Mouse (Mus musculus) CH12.LX (cell line): Measurements from ENCODE around the gene Tmed2. TPM values are rescaled to one million over a fixed set of nuclear protein-coding genes. Genes with fewer than 3 reads are reported as not detected.

Experiments used
- DNase-seq: peaks from one replicate; pipeline ENCODE4 v3.0.0-alpha.2; 2013; ENCODE audit errors: extremely low read depth
- H3K27ac ChIP-seq: 2 replicates; pipeline ENCODE4 v1.5.1; 2012; ENCODE audit warnings: low read depth, mild to moderate bottlenecking, control low read depth, moderate library complexity; ENCODE audit not compliant: insufficient read depth
- H3K27me3 ChIP-seq: replicated peaks from 2 replicates; pipeline ENCODE3; 2012; ENCODE audit warnings: inconsistent platforms
- H3K36me3 ChIP-seq, 2 experiments: replicated peaks in 1 of 2; 2 replicates each; pipeline versions ENCODE3 to v1.6.1; 2012; ENCODE audit warnings: inconsistent platforms in 1 of 2, low read length in 1 of 2, mild to moderate bottlenecking in 1 of 2, mixed read lengths in 1 of 2, moderate library complexity in 1 of 2; ENCODE audit not compliant: control insufficient read depth in 1 of 2, insufficient read depth in 1 of 2
- H3K4me1 ChIP-seq, 2 experiments: 2 replicates each; pipeline ENCODE4 v1.6.1; 2012; ENCODE audit warnings: inconsistent platforms in 1 of 2, moderate library complexity in 1 of 2; ENCODE audit not compliant: insufficient read depth in 2 of 2, control insufficient read depth in 1 of 2
- H3K4me2 ChIP-seq: 2 replicates; pipeline ENCODE4 v1.6.1; 2012; ENCODE audit warnings: low read depth, mild to moderate bottlenecking, control low read depth; ENCODE audit not compliant: poor library complexity, insufficient read depth, severe bottlenecking
- H3K4me3 ChIP-seq, 3 experiments: fragments of 150-350 bp in 1 of 3; sonication (generic) in 1 of 3; replicated peaks in 1 of 3; 2 replicates each; pipeline versions ENCODE3 to v1.5.1; 2011 to 2012; ENCODE audit warnings: low read depth in 2 of 3, low read length in 2 of 3, mild to moderate bottlenecking in 2 of 3, moderate library complexity in 2 of 3, control low read depth in 1 of 3, improper control_type of control experiment in 1 of 3, inconsistent platforms in 1 of 3, mixed read lengths in 1 of 3; ENCODE audit not compliant: poor library complexity in 1 of 3
- H3K79me2 ChIP-seq: replicated peaks from 2 replicates; pipeline ENCODE4 v1.6.1; 2012; ENCODE audit warnings: mild to moderate bottlenecking, moderate library complexity; ENCODE audit not compliant: control insufficient read depth, poor library complexity, insufficient read depth, severe bottlenecking; ENCODE audit errors: extremely low read depth
- H3K9ac ChIP-seq: 2 replicates; pipeline ENCODE4 v1.6.1; 2012; ENCODE audit warnings: low read depth, mild to moderate bottlenecking, control low read depth, moderate library complexity; ENCODE audit not compliant: insufficient read depth
- H3K9me3 ChIP-seq: replicated peaks from 2 replicates; pipeline ENCODE3; 2012; ENCODE audit warnings: low read length, inconsistent platforms, mixed read lengths
- BHLHE40 ChIP-seq: IDR thresholded peaks from 2 replicates; pipeline ENCODE4 v1.6.1; 2011; ENCODE audit warnings: mild to moderate bottlenecking, low read depth, low read length, improper control_type of control experiment
- CHD1 ChIP-seq: IDR thresholded peaks from 2 replicates; pipeline ENCODE4 v1.6.1; 2012; ENCODE audit warnings: low read depth, low read length, improper control_type of control experiment, inconsistent platforms
- CHD2 ChIP-seq: IDR thresholded peaks from 2 replicates; pipeline ENCODE4 v1.6.1; 2011; ENCODE audit warnings: low read length, improper control_type of control experiment
- CTCF ChIP-seq, 2 experiments: IDR thresholded peaks in 1 of 2; conservative IDR thresholded peaks in 1 of 2; 2 replicates each; pipeline ENCODE4 v1.5.1; 2011 to 2012; ENCODE audit warnings: low read depth in 2 of 2, low read length in 2 of 2, improper control_type of control experiment in 1 of 2, inconsistent platforms in 1 of 2, mild to moderate bottlenecking in 1 of 2, moderate library complexity in 1 of 2
- E2F4 ChIP-seq: IDR thresholded peaks from 2 replicates; pipeline ENCODE4 v1.6.1; 2011; ENCODE audit warnings: low read depth, low read length, improper control_type of control experiment; ENCODE audit not compliant: insufficient replicate concordance
- EP300 ChIP-seq: IDR thresholded peaks from 2 replicates; pipeline ENCODE4 v1.6.1; 2011; ENCODE audit warnings: low read length, improper control_type of control experiment
- GABPA ChIP-seq: IDR thresholded peaks from 2 replicates; pipeline ENCODE4 v1.6.1; 2012; ENCODE audit warnings: low read depth, low read length, improper control_type of control experiment, inconsistent platforms; ENCODE audit not compliant: insufficient replicate concordance
- HCFC1 ChIP-seq: IDR thresholded peaks from 2 replicates; pipeline ENCODE4 v1.6.1; 2012; ENCODE audit warnings: low read depth, mild to moderate bottlenecking, inconsistent platforms, low read length, improper control_type of control experiment
- IRF4 ChIP-seq: IDR thresholded peaks from 2 replicates; pipeline ENCODE4 v1.6.1; 2014; ENCODE audit warnings: low read depth, mild to moderate bottlenecking, inconsistent platforms, low read length, improper control_type of control experiment
- MAX ChIP-seq: IDR thresholded peaks from 2 replicates; pipeline ENCODE4 v1.6.1; 2011; ENCODE audit warnings: low read length, improper control_type of control experiment
- MAZ ChIP-seq: IDR thresholded peaks from 2 replicates; pipeline ENCODE4 v1.6.1; 2012; ENCODE audit warnings: low read depth, mild to moderate bottlenecking, inconsistent platforms, low read length, improper control_type of control experiment, moderate library complexity
- MEF2A ChIP-seq: IDR thresholded peaks from 2 replicates; pipeline ENCODE4 v1.6.1; 2014; ENCODE audit warnings: low read depth, mild to moderate bottlenecking, inconsistent platforms, low read length, improper control_type of control experiment, borderline replicate concordance
- MXI1 ChIP-seq: IDR thresholded peaks from 2 replicates; pipeline ENCODE4 v1.6.1; 2011; ENCODE audit warnings: mild to moderate bottlenecking, low read depth, low read length, improper control_type of control experiment
- NRF1 ChIP-seq: IDR thresholded peaks from 2 replicates; pipeline ENCODE4 v1.6.1; 2014; ENCODE audit warnings: low read depth, mild to moderate bottlenecking, inconsistent platforms, low read length, improper control_type of control experiment, moderate library complexity
- PAX5 ChIP-seq: IDR thresholded peaks from 2 replicates; pipeline ENCODE4 v1.6.1; 2012; ENCODE audit warnings: low read length, inconsistent platforms, mixed read lengths
- POLR2A ChIP-seq: IDR thresholded peaks from 2 replicates; pipeline ENCODE4 v1.6.1; 2011; ENCODE audit warnings: low read depth, mild to moderate bottlenecking, improper control_type of control experiment, low read length
- POLR2AphosphoS2 ChIP-seq: IDR thresholded peaks from 2 replicates; pipeline ENCODE4 v1.6.1; 2011; ENCODE audit warnings: low read depth, low read length, improper control_type of control experiment
- ZNF384 ChIP-seq: IDR thresholded peaks from 2 replicates; pipeline ENCODE4 v1.6.1; 2012; ENCODE audit warnings: low read depth, low read length, improper control_type of control experiment, inconsistent platforms
- dilution Hi-C: fragments of 300-500 bp; cut with MboI; formaldehyde crosslinking; loops from 2 replicates; pipeline ENCODE4 v1.14.3; 2020; ENCODE audit warnings: low sequenced_read_pairs; ENCODE audit not compliant: extremely low pct_unique_long_range_greater_than_20kb, extremely low pct_ligation_motif_present
- in situ Hi-C: fragments of 300-500 bp; cut with MboI; formaldehyde crosslinking; loops from 3 replicates; pipeline ENCODE4 v1.14.3; 2019; ENCODE audit warnings: low sequenced_read_pairs, low pct_ligation_motif_present, low pct_unique_long_range_greater_than_20kb, mixed read lengths
- polyA plus RNA-seq: library from polyadenylated mRNA; unstranded; fragments of >175 nt; gene quantifications from 2 replicates; pipeline ENCODE4 v1.2.1, GENCODE M21; 2012; ENCODE audit warnings: low read depth; ENCODE audit not compliant: insufficient read length
- total RNA-seq, 2 experiments: library from RNA; depleted of rRNA; stranded (reverse); fragments of 300-350 nt in 1 of 2; fragments of >200 nt in 1 of 2; gene quantifications; 2 replicates each; pipeline ENCODE4 v1.2.3; 2012 to 2014

Tmed2 gene
- total and polyA plus RNA-seq, 3 experiments = 205 to 769 (median 301) TPM

GRCm38 (mm10) chr5:124505235-124505634 lies 35.3 kb upstream of the Tmed2 start:
- H3K4me1 ChIP-seq = peaks cover 7 to 22% of the 10 kb centered on the region in 2 experiments; a peak in 3 of 4 replicates
- H3K9me3 ChIP-seq = no peaks in the 10 kb centered on the region
- no peaks in the 10 kb centered on the region for H3K27me3 ChIP-seq
- H3K4me3 ChIP-seq = no peak overlapping the region
- H3K4me2 ChIP-seq = no peak overlapping the region
- in situ Hi-C loops = no loop called here
- no peak overlapping the region for H3K9ac ChIP-seq
- H3K79me2 ChIP-seq = no peaks in the 10 kb centered on the region
- TF ChIP-seq E2F4 (no peak), BHLHE40 (no peak), HCFC1 (no peak), PAX5 (no peak), CHD2 (no peak), MXI1 (no peak), NRF1 (no peak), EP300 (no peak), GABPA (no peak), MEF2A (no peak), ZNF384 (no peak), CHD1 (no peak)
- TF ChIP-seq, all 38 proteins: peak for 0
- no peak overlapping the region for H3K27ac ChIP-seq
- DNase-seq = no peak
- dilution Hi-C loops = no loop called here
- peaks cover 5 to 26% of the 10 kb centered on the region in 2 experiments for H3K36me3 ChIP-seq

- in situ Hi-C loops = no loop called here
- Histone ChIP-seq H3K27ac (no peak overlapping the region), H3K9ac (no peak overlapping the region), H3K79me2 (no peaks in the 10 kb centered on the region), H3K4me1 (peaks cover 7 to 22% of the 10 kb centered on the region in 2 experiments; a peak in 3 of 4 replicates), H3K36me3 (peaks cover 2 to 18% of the 10 kb centered on the region in 2 experiments), H3K4me3 (no peak overlapping the region), H3K9me3 (no peaks in the 10 kb centered on the region), H3K27me3 (no peaks in the 10 kb centered on the region), H3K4me2 (no peak overlapping the region)
- dilution Hi-C loops = no loop called here
- no peak for DNase-seq
- TF ChIP-seq CTCF (conservative IDR thresholded peaks at IDR 0.05 in 1 of 2, IDR thresholded peaks at IDR 0.05 in 1 of 2; ENCODE audit: low read depth in 2 of 2, low read length in 2 of 2) (no peak), MEF2A (no peak), CHD1 (no peak), IRF4 (no peak), MAZ (no peak), MAX (no peak), POLR2AphosphoS2 (no peak), POLR2A (no peak)
Observed at GRCm38 (mm10) chr5:124506731-124507359, 33.6 kb upstream of the Tmed2 start.
